ENCODE assay signal across 14 mouse cellular contexts in the genomic region with DNA sequence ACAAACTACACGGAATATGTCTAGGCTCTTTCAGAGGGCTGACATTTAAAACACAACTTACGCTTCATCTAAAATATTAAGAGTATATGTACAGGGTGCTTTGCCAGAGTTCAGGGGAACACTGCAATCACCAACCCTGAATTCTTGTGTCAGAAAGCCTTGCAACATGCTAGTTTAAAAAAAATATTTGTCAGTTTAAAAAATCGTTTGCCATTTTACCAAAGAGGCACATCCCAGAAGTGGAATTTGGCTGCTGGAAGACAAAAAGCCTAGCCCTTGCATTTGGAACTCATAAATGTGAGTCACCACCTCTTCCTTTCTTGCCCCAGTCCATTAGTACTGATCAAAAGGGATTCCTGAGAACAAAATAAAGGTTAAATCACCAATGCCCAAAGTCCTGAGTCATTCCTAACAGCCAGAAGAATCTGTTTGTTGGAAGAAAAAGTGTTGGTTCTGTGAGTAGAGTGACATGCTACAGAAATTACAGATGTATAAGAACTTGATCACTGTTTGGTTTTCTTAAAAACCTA.
"Had no signal": no experiment of that assay in that cellular context is flagged by ENCODE, and none has a peak within 500 bp of the region (broad histone marks: within the 10 kb centered on the region; RNA-seq: fewer than 3 reads in every experiment).

No protein-coding gene starts in this region.

- H3K4me1 ChIP-seq: limb, embryonic 12.5 days; limb, embryonic 15.5 days; stomach, embryonic 15.5 days had no signal

- H3K4me3 ChIP-seq: limb, embryonic 12.5 days; limb, embryonic 15.5 days; stomach, embryonic 15.5 days had no signal

- DNase-seq: kidney, adult 18-20 months; kidney, adult 9 months; kidney, postnatal 14 days; liver, postnatal 0 days; lung, embryonic 14.5 days; midbrain, embryonic 14.5 days; right cerebral cortex, postnatal 4 days; spleen, adult 18-20 months; thymus, postnatal 36 days had no signal

- H3K27ac ChIP-seq: left cerebral cortex, adult 2 months; limb, embryonic 12.5 days; limb, embryonic 15.5 days; liver, embryonic 14.5 days; stomach, embryonic 15.5 days had no signal
